Mouse (Mus musculus) forebrain, embryonic 11.5 days (tissue): ENCODE measurements around the gene Vmn1r188. TPM values are rescaled to one million over a fixed set of nuclear protein-coding genes. Genes with fewer than 3 reads are reported as not detected.
"Not testable (repeated sequence)": the region's sequence is repeated elsewhere in the genome, so short reads cannot be mapped to it uniquely, and the experiment has no call there.

Experiments used
- ATAC-seq: fragments of 200-750 bp; cut with Nextera tagmentation; replicated peaks from 2 replicates; pipeline ENCODE4 v1.8.0; 2017; ENCODE audit warnings: moderate TSS enrichment; ENCODE audit not compliant: low FRiP score
- DNase-seq: peaks from one replicate; pipeline ENCODE4 v3.0.0-alpha.2; 2017; ENCODE audit warnings: low spot score
- H3K27ac ChIP-seq: fragments of 300-500 bp; sonication (generic); 2 replicates; pipeline ENCODE4 v1.5.1; 2014; ENCODE audit warnings: low read depth, low read length
- H3K27me3 ChIP-seq: fragments of 300-500 bp; sonication (generic); 2 replicates; pipeline ENCODE4 v1.6.1; 2014; ENCODE audit warnings: mild to moderate bottlenecking, low read length, mixed read lengths; ENCODE audit not compliant: control insufficient read depth, insufficient read depth
- H3K36me3 ChIP-seq: fragments of 300-500 bp; sonication (generic); 2 replicates; pipeline ENCODE4 v1.6.1; 2014; ENCODE audit warnings: mild to moderate bottlenecking, low read length, moderate library complexity, mixed read lengths; ENCODE audit not compliant: control insufficient read depth, insufficient read depth
- H3K4me1 ChIP-seq: fragments of 300-500 bp; sonication (generic); replicated peaks from 2 replicates; pipeline ENCODE4 v1.6.1; 2014; ENCODE audit warnings: low read length, mixed read lengths; ENCODE audit not compliant: control insufficient read depth, insufficient read depth
- H3K4me2 ChIP-seq: fragments of 300-500 bp; sonication (generic); 2 replicates; pipeline ENCODE4 v1.6.1; 2014; ENCODE audit warnings: low read depth, mild to moderate bottlenecking, low read length, moderate library complexity, mixed read lengths; ENCODE audit not compliant: severe bottlenecking
- H3K4me3 ChIP-seq: fragments of 300-500 bp; sonication (generic); 2 replicates; pipeline ENCODE4 v1.5.1; 2014; ENCODE audit warnings: low read depth, low read length
- H3K9ac ChIP-seq: fragments of 300-500 bp; sonication (generic); 2 replicates; pipeline ENCODE4 v1.6.1; 2014; ENCODE audit warnings: low read length
- H3K9me3 ChIP-seq: fragments of 300-500 bp; sonication (generic); 2 replicates; pipeline ENCODE4 v1.6.1; 2016; ENCODE audit warnings: low read length, mixed read lengths; ENCODE audit not compliant: control insufficient read depth
- WGBS: fragments of 180-500 bp; shearing (Covaris S2); extraction: QIAGEN DNeasy Blood & Tissue Kit; methylation state at CpG from one replicate; pipeline ENCODE4 v1.1.7; 2014; 5-methylcytosine and 5-hydroxymethylcytosine counted together
- microRNA-seq: library from miRNA; unstranded; fragments of <30 nt; microRNA quantifications from one replicate; pipeline ENCODE4, GENCODE M21; 2016; ENCODE audit not compliant: insufficient number of aligned reads
- polyA plus RNA-seq: library from polyadenylated mRNA; unstranded; fragments of >200 nt; fragmentation: Nextera tagmentation; extraction: Ambion mirVana; gene quantifications from 2 replicates; pipeline ENCODE4 v1.2.1, GENCODE M21; 2014

Gene Vmn1r188
- polyA plus RNA-seq, 1 experiment from 2014 or later = not detected

GRCm38 (mm10) chr13:22105724-22106123 is 21.5 kb downstream of the Vmn1r188 start, which contains the start of gene Vmn1r189:
TSS of gene Vmn1r189 (minus strand) at chr13:22105824.
- not testable (repeated sequence) for H3K27me3 ChIP-seq, H3K9ac ChIP-seq, H3K9me3 ChIP-seq, H3K4me2 ChIP-seq, ATAC-seq, DNase-seq, H3K4me3 ChIP-seq, H3K36me3 ChIP-seq, H3K27ac ChIP-seq, H3K4me1 ChIP-seq
- 94% methylated on average over 2 of the region's 2 CpGs for WGBS

GRCm38 (mm10) chr13:22136495-22137293 is 52.5 kb downstream of the Vmn1r188 start:
- not testable (repeated sequence) for H3K36me3 ChIP-seq, H3K4me2 ChIP-seq, H3K27me3 ChIP-seq, ATAC-seq, H3K4me3 ChIP-seq, H3K27ac ChIP-seq, H3K9me3 ChIP-seq, H3K4me1 ChIP-seq, DNase-seq, H3K9ac ChIP-seq
- 69% methylated on average over 5 of the region's 5 CpGs for WGBS

Small RNA genes within 50 kb of the gene (microRNA-seq; reads per million reads assigned to microRNA genes)
- gene Gm26300 (not detected), gene Gm44390 (not detected), gene Gm44486 (not detected)

Other genes starting within 250 kb of the Vmn1r188 start
- 25.9 and 27.5 TPM in 2 replicates for gene Zfp184, start 139.3 kb upstream of the Vmn1r188 start, polyA plus RNA-seq
- gene Pom121l2, start 103.2 kb upstream of the Vmn1r188 start, polyA plus RNA-seq = 0.12 TPM in 1 of 2 replicates, not detected in the other
- gene Prss16, start 74.7 kb upstream of the Vmn1r188 start, polyA plus RNA-seq = 0.37 TPM in 1 of 2 replicates, not detected in the other
- 5.6 TPM in 1 of 2 replicates, not detected in the other for gene Hist1h2ah, start 48.9 kb upstream of the Vmn1r188 start, polyA plus RNA-seq
- 5.4 and 11.9 TPM in 2 replicates for gene Hist1h2bk, start 48.6 kb upstream of the Vmn1r188 start, polyA plus RNA-seq
- gene Hist1h4i, start 43.1 kb upstream of the Vmn1r188 start, polyA plus RNA-seq = 52.1 and 59.1 TPM in 2 replicates
- 64.5 and 67.2 TPM in 2 replicates for gene Hist1h2ag, start 41.5 kb upstream of the Vmn1r188 start, polyA plus RNA-seq
- 9.6 and 11.7 TPM in 2 replicates for gene Hist1h2bj, start 41.2 kb upstream of the Vmn1r188 start, polyA plus RNA-seq
- gene Vmn1r189, start 21.4 kb downstream of the Vmn1r188 start, polyA plus RNA-seq = not detected in 2 replicates
- gene Vmn1r191, start 99.5 kb downstream of the Vmn1r188 start, polyA plus RNA-seq = not detected in 2 replicates
- not detected in 2 replicates for gene Vmn1r192, start 106.7 kb downstream of the Vmn1r188 start, polyA plus RNA-seq
- gene Vmn1r193, start 138.7 kb downstream of the Vmn1r188 start, polyA plus RNA-seq = not detected in 2 replicates
- gene Vmn1r194, start 159.8 kb downstream of the Vmn1r188 start, polyA plus RNA-seq = not detected in 2 replicates
- gene Vmn1r195, start 186.1 kb downstream of the Vmn1r188 start, polyA plus RNA-seq = not detected in 2 replicates
- not detected in 2 replicates for gene Vmn1r196, start 205.5 kb downstream of the Vmn1r188 start, polyA plus RNA-seq
- not detected in 2 replicates for gene Vmn1r197, start 240.1 kb downstream of the Vmn1r188 start, polyA plus RNA-seq